ENCODE assay signal across 10 mouse cellular contexts in genomic region chr15:52506930-52507329, GRCm38 (mm10).
A peak's percentile ranks its signal among the peaks of the same experiment; 100 is the strongest.
DNase-seq lines count a peak whose midpoint lies in the region; ATAC-seq and TF ChIP-seq lines count a peak whose summit lies in the region.
"Had no signal": no experiment of that assay in that cellular context is flagged by ENCODE, and none has a peak within 500 bp of the region (broad histone marks: within the 10 kb centered on the region; RNA-seq: fewer than 3 reads in every experiment).

No protein-coding gene starts in this region.

- H3K9me3 ChIP-seq in kidney, postnatal 0 days (replicated peaks; ENCODE audit: low read length): no peaks in the 10 kb centered on the region
- no peaks in the 10 kb centered on the region for H3K9me3 ChIP-seq in kidney, embryonic 14.5 days (ENCODE audit: control insufficient read depth, low read length)
- no peaks in the 10 kb centered on the region for H3K9me3 ChIP-seq in E14TG2a.4 (ENCODE audit: low read length)
- H3K9me3 ChIP-seq: heart, embryonic 15.5 days; neural tube, embryonic 13.5 days had no signal

- no peak overlapping the region for H3K4me3 ChIP-seq in kidney, postnatal 0 days (replicated peaks; ENCODE audit: low read depth, low read length)
- no peak overlapping the region for H3K4me3 ChIP-seq in kidney, embryonic 14.5 days (ENCODE audit: low read length)
- no peak overlapping the region for H3K4me3 ChIP-seq in E14TG2a.4 (replicated peaks; ENCODE audit: low read length)
- H3K4me3 ChIP-seq: heart, embryonic 15.5 days; neural tube, embryonic 13.5 days had no signal

- no peak overlapping the region for H3K9ac ChIP-seq in kidney, postnatal 0 days (ENCODE audit: low read depth, low read length)
- H3K9ac ChIP-seq in kidney, embryonic 14.5 days (ENCODE audit: low read depth, low read length): no peak overlapping the region
- H3K9ac ChIP-seq: heart, embryonic 15.5 days; neural tube, embryonic 13.5 days had no signal

- H3K27ac ChIP-seq in kidney, postnatal 0 days: no peak overlapping the region
- no peak overlapping the region for H3K27ac ChIP-seq in kidney, embryonic 14.5 days (ENCODE audit: low read depth, low read length)
- H3K27ac ChIP-seq: heart, embryonic 15.5 days; neural tube, embryonic 13.5 days had no signal

- no peaks in the 10 kb centered on the region for H3K27me3 ChIP-seq in kidney, postnatal 0 days (ENCODE audit: insufficient read depth, low read length)
- no peaks in the 10 kb centered on the region for H3K27me3 ChIP-seq in kidney, embryonic 14.5 days (ENCODE audit: control insufficient read depth, insufficient read depth, low read length)
- peaks cover 4% of the 10 kb centered on the region; the same call in 1 of the 2 replicates for H3K27me3 ChIP-seq in E14TG2a.4 (ENCODE audit: insufficient read depth, low read length)
- H3K27me3 ChIP-seq: heart, embryonic 15.5 days; neural tube, embryonic 13.5 days had no signal

- TF ChIP-seq CTCF in kidney, postnatal 0 days (IDR thresholded peaks at IDR 0.05; ENCODE audit: low read depth): peak; percentile 78
- peak; percentile 68 for TF ChIP-seq CTCF in E14TG2a.4 (conservative IDR thresholded peaks at IDR 0.05; ENCODE audit: low read length)

- no peak overlapping the region for H3K4me2 ChIP-seq in kidney, postnatal 0 days (ENCODE audit: low read length)
- no peak overlapping the region for H3K4me2 ChIP-seq in kidney, embryonic 14.5 days (replicated peaks; ENCODE audit: low read depth, low read length)
- H3K4me2 ChIP-seq: heart, embryonic 15.5 days; neural tube, embryonic 13.5 days had no signal

- peak; percentile 83 for DNase-seq in kidney, postnatal 0 days (ENCODE audit: low spot score)
- DNase-seq in ZHBTc4 (ENCODE audit: low read depth, low spot score): peak; percentile 70
- peak; percentile 55 to 79 for DNase-seq in cerebellum, postnatal 25 days
- peak; percentile 8 for DNase-seq in hindlimb bud, embryonic 11.5 days (ENCODE audit: extremely low spot score, low read depth, low spot score)
- peak; percentile 62 for DNase-seq in naive thymus-derived CD4-positive, alpha-beta T cell, adult 2 months (ENCODE audit: low read depth)

- 5% methylated on average over 7 of the region's 7 CpGs for WGBS in kidney, postnatal 0 days
- 6% methylated on average over 7 of the region's 7 CpGs for WGBS in kidney, embryonic 14.5 days

- H3K4me1 ChIP-seq in kidney, postnatal 0 days (replicated peaks; ENCODE audit: insufficient read depth, low read length): no peaks in the 10 kb centered on the region
- H3K4me1 ChIP-seq in kidney, embryonic 14.5 days (ENCODE audit: control insufficient read depth, insufficient read depth, low read length): no peaks in the 10 kb centered on the region
- no peaks in the 10 kb centered on the region for H3K4me1 ChIP-seq in E14TG2a.4 (replicated peaks; ENCODE audit: low read depth, low read length)
- H3K4me1 ChIP-seq: heart, embryonic 15.5 days had no signal

- no peak for ATAC-seq in kidney, postnatal 0 days (replicated peaks; ENCODE audit: low FRiP score, low read depth)
- ATAC-seq in kidney, embryonic 14.5 days (ENCODE audit: low FRiP score, low TSS enrichment): no peak
- no peak for ATAC-seq in erythroblast, adult 5-6 weeks (replicated peaks; ENCODE audit: low FRiP score, poor library complexity, severe bottlenecking)

- no peaks in the 10 kb centered on the region for H3K36me3 ChIP-seq in kidney, postnatal 0 days (ENCODE audit: insufficient read depth, low read length)
- H3K36me3 ChIP-seq in kidney, embryonic 14.5 days (ENCODE audit: control insufficient read depth, insufficient read depth, low read length): no peaks in the 10 kb centered on the region
- H3K36me3 ChIP-seq in E14TG2a.4 (ENCODE audit: insufficient read depth, low read length): no peaks in the 10 kb centered on the region
- H3K36me3 ChIP-seq: heart, embryonic 15.5 days; neural tube, embryonic 13.5 days had no signal

Comparison
In these comparisons a context has a peak if more than half of its experiments do, and no peak if none do; other contexts are left out.
1. DNase-seq: peak in every context shown above with its lines; median percentile 83 in kidney, postnatal 0 days; 70 in ZHBTc4; 67 in cerebellum, postnatal 25 days; 62 in naive thymus-derived CD4-positive, alpha-beta T cell, adult 2 months; 8 in hindlimb bud, embryonic 11.5 days.